Mouse (Mus musculus) liver, embryonic 14.5 days (tissue): ENCODE measurements around the gene Olfml2b.

Experiments used
- CTCF ChIP-seq: IDR thresholded peaks from 2 replicates; pipeline ENCODE4 v1.5.1; 2016; ENCODE audit warnings: antibody characterized with exemption, low read depth, control low read depth
- EP300 ChIP-seq: IDR thresholded peaks from 2 replicates; pipeline ENCODE4 v1.6.1; 2016; ENCODE audit warnings: antibody characterized with exemption, low read depth

DNA sequence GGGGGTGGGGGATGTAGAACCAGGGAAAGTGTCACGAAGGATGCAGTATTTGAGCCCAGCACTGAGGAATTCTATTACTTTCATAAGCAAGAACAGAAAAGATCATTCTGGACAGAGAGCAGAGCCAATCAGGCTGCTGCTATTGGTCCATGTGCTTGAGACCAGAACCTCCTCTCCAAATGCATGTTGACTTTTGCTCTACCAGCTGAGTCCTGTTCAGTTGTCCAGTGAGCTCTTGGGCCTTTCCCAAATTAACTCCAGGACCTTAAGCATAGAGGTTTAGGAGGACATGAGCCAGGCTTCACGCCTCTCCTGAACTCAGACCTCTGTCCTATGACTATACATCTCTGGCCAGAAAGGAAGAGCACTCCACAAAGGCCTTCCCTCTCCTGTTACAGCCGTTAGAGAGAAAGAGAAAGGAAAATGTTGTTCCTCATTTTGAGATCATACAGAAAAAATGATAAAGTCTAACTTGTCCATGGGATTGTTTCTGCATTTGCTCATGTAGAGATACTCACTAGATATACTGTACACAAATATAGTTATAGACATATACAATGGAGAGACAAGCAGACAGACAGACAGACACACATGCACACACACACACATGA lies 35.8 kb upstream of the Olfml2b start:
- TF ChIP-seq CTCF (no peak), EP300 (no peak)
